Mouse (Mus musculus) spleen, embryonic (tissue): ENCODE results near the gene Carmil2.

Experiments
- CTCF ChIA-PET: fragments of 350-600 bp; sonication (Branson Sonifier 250); formaldehyde crosslinking; loops from one replicate; lab custom pipeline; 2022; lab: Charles Lee

Gene Carmil2

DNA sequence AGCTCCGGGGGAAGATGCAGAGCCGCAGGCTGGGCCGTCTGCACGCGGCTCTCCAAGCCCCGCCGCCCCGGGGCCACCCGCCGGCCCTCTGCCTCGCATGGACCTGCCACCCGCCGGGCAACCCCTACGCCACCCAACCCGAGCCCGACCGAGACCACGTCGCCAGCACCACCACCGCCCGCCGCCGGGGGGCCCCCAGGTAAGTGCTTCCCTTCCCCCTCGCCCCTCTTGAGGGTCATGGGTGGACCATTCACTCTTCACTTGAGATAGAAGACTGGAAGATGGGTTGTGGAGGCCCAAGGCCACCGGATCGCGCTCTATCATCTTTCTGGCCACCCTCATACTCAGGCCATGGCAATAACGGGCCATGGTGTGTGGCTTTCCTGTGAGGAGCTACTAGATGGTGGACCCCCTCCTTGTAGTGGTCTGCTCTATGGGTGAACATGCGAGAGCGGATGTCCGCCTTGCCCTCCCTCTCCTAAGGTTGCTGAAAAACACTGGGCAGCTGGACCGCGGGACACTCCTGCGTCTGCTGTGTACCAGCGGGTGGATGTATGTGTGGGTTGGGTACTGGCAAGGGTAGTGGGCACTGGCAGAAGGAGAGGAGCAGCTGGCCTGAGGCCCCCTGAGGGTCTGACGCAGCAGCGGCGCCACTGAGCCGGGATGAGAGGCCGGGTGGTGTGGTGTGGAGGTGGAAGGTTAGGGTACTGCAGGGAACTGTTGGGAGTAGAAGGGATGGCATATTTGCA, 8.2 kb downstream of the Carmil2 start:
- CTCF ChIA-PET: no interaction called here

DNA sequence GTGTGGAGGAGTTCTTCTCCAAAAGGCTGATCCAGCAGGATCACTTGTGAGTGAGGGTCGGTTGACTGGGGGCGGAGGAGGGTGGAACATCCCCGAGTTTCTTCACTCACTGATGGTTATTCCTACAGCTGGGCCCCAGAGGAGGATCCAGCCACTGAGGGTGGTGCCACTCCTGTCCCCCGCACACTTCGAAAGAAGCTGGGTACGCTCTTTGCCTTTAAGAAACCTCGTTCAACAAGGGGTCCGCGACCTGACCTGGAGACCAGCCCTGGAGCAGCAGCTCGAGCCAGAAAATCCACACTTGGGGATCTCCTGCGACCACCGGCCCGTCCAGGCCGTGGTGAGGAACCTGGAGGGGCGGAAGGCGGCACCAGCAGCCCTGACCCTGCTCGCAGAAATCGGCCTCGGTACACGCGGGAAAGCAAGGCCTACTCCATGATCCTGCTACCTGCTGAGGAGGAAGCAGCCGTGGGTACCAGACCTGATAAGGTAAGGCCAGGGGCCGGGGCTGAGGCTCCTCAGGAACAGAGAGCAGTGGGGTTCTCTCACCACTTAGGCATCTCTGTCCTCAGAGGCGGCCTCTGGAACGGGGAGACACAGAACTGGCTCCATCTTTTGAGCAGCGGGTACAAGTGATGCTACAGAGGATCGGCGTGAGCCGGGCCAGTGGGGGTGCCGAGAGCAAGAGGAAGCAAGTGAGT, 9.2 kb downstream of the Carmil2 start:
- CTCF ChIA-PET: interaction anchor here (0.5 kb wide), 1 partner anchor 119 kb away, joined by 5 read pairs; no protein-coding TSS in a partner anchor

DNA sequence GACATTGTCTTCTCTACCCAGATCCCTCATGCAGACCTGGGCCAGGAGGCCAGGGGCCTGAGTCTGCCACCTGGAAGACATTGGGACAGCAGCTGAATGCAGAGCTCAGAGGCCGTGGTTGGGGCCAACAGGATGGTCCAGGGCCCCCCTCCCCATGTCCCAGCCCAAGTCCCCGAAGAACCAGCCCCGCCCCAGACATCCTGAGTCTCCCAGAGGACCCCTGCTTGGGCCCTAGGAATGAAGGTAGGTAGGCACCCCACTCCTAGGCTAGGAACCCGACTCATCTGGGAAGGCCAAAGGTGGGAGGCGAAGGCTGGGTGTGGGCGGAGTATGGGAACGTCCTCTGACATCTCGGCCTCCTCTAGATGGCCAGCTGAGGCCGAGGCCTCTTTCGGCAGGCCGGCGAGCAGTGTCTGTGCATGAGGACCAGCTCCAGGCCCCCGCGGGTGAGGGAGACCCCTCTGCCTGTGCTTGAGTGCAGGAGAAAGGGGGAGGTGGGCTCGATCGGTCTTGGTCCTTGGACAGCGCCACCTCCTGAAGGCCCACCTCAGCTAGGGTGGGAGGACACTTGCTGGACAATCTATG, 11.2 kb downstream of the Carmil2 start:
- CTCF ChIA-PET: no interaction called here

DNA sequence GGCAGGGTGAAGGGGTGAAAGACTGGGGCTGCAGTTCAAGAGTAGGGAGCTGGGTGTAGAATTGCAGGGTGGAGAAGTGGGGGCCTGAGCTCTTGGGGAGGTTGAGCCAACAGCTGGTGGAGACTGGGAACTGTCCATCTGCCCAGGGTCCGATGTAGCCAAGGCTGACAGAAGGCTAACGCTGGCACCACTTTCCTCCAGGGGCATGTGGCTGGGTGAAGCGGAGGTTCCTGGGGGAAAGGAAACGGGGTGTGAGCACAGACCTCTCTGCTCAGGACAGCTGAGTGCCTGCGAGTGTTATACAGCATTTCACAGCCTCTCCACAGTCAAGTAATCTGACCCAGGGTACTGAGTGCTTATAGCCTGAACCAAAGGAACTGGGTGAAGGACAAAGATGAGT, 12.7 kb downstream of the Carmil2 start:
- CTCF ChIA-PET: no interaction called here

DNA sequence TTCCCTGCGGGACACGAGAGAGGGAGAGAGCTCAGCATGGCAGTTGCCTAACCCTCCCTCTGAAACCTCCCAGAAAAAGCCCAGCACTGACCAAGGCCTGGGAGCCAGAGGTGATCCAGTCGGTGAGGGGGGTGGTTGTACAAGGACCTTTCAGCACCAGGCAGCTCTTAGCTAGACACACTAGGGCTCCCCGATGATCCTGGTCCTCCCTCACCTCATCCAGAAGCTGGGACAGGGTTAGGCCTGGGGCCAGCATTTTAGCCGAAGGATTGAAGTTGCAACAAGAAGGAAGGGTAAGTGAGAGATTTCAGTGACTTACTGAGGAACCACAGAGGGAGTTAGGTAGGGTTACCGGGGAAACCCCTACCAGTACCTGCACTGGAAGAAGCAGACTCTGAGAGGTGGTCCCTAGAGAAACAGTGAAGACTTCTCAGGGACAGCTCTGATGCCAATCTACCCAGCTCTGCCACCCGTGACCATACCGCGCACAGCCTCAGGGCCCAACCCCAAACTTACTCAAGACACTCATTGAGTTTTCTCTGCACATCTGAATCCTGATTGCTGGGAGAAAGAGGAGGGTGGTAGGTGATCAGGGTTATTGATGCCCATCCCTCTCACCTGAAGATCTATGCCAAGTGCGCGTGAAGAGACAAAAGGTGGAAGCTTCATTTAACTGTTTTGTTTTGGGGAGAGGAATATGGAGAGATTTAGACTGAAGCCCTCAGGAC, 13.6 kb downstream of the Carmil2 start:
- CTCF ChIA-PET: interaction anchor here (0.6 kb wide), 1 partner anchor 75 kb away, joined by 4 read pairs; no protein-coding TSS in a partner anchor

DNA sequence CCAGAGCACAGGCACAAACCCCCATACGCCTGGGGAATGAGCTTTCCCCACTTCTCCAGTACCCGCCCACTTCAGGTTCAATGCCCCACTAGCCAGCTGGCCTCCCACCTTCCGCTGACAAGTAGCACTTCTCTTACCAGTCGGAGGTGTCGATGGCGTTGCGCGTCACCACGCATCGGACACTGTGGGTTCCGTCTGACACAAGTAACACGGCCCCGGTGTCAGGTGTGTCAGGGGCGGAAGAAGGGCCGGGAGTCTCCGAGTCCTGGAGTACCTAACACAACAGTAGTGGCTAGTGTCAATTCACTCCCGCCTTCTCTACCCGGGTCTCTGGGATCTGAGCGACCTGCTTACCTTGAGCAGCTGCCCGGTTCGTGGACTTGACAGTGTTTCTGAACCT, 14.5 kb downstream of the Carmil2 start:
- CTCF ChIA-PET: interaction anchor here (0.6 kb wide), 1 partner anchor 76 kb away, joined by 4 read pairs; no protein-coding TSS in a partner anchor

DNA sequence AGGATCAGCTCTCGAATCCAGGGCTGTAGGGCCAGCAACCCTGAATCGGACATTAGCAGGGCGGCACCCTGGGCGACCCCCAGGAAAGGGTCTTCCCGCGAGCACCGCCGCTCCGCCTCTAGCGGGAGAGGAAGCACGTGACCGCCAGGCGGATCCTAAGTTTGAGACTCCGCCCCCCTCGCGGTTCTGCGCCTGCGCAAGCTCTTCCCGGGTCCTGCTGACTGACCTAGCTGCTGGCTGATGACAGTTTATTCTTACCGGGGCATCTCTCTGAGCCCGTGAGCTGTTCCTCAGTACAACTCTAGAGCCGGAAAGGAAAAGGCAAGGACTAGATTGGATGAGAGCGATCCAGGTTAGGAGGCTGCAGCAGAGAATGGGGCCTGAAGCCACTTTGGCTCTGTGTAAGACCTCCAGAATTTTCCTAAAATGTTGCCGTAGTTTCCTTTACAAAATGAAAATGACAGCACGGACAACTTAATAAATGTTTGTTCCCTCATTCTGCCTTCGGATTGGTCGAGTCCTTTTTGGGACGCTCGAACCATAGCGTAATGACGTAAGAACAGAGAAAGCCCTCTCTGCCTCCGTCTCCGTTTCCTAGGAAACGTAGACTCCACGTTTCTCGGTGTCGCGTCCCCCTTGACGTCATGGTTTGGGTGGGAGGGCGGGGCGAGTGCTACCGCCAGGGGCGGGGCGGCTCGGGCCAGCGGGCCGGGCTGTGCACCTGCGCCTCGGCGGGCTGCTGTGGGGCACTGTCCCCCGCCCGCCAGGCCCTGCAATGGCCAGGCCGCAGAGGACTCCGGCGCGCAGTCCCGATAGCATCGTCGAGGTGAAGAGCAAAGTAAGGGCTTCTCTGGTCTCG, 15.1 kb downstream of the Carmil2 start, which contains the start of the genes Acd and Pard6a:
Gene Acd (minus strand): TSS at position 137 of the 859 bp plus-strand sequence.
Gene Pard6a (plus strand): TSS at position 183 of the 859 bp plus-strand sequence.
- CTCF ChIA-PET: interaction anchor here (0.6 kb wide), 1 partner anchor 103 kb away, joined by 3 read pairs; no protein-coding TSS in a partner anchor

DNA sequence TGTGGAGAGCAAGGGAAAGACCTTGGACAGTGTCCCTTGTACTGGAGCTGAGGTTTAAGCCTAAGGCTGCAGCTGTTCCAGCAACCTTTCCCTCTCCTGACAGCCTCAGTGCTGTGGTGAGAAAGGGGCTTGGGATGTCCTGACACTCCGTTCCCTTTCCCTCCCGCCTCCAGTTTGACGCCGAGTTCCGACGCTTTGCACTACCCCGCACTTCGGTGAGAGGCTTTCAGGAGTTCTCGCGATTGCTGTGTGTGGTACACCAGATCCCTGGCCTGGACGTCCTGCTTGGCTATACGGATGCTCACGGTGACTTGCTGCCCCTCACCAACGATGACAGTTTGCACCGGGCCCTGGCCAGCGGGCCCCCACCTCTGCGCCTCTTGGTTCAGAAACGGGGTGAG, 15.9 kb downstream of the Carmil2 start:
- CTCF ChIA-PET: interaction anchor here (0.6 kb wide), 1 partner anchor 103 kb away, joined by 3 read pairs; no protein-coding TSS in a partner anchor

DNA sequence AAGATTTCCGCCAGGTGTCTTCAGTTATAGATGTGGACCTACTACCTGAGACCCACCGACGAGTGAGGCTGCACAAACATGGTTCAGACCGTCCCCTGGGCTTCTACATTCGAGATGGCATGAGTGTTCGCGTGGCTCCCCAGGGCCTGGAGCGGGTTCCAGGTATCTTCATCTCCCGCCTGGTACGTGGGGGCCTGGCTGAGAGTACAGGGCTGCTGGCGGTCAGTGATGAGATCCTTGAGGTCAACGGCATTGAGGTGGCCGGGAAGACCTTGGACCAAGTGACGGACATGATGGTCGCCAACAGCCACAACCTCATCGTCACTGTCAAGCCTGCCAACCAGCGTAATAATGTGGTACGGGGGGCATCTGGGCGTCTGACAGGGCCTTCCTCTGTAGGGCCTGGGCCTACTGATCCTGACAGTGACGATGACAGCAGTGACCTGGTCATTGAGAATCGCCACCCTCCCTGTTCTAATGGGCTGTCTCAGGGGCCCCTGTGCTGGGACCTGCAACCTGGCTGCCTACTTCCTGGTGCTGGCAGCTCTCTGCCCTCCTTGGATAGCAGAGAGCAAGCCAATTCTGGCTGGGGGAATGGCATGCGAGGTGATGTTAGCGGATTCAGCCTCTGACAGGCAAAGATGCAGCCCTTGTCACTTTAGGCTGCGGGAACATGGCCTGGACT, 16.8 kb downstream of the Carmil2 start:
- CTCF ChIA-PET: no interaction called here

DNA sequence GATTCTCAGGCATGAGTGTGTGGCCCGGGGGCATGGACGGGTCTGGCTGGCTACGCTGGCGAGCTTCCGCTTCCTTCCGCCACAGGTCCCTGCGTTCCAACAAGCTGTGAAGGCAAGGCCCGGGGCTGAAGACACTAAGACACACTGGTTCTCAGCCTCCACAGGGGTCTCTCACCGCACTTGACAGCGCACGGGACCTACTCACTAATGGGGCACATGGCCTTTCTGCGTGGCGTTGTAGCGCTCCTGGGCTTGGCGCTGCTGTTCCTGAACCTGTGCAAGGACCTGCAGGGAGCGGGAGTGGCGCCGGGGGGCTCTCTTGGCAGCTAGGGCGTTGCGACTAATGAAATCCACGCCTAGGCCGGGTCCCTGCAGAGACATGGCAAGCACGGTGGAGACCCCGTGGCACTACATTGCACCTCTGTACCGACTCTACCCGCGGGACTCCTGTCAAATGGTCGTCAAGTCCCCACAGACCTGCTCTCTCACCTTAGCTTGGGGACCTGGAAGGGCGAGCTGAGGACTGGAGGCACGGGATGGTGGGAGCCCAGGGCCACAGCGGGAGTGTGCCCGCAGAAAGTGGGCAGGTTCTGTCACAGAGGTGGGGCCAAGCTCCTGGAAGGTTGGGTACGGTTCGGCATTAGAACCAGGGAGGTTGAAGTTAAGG, 18.2 kb downstream of the Carmil2 start:
- CTCF ChIA-PET: interaction anchor here (0.6 to 0.7 kb wide), 2 partner anchors 102 to 145 kb away, joined by 3 to 5 read pairs; no protein-coding TSS in a partner anchor

DNA sequence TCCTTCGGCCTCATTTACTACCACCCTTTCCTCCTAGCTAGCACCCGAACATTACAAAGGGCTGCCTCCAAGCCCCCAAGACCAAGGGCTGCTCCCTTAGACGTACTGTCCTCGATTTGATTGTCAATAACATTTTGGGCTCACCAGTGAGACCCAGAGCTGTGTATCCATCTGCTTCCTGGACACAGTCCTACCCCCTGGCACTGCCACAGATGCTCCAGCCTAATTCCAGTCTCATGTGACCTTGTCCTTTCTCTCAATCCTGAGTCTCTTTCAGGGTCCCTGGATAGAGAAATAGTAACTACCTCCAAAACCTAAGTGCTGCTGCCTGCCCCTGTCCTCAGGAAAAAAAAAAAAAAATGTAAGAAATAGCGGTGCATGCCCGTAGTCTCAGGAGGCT, 18.9 kb downstream of the Carmil2 start:
- CTCF ChIA-PET: interaction anchor here (0.6 to 0.7 kb wide), 4 partner anchors 60 to 212 kb away, joined by 3 to 8 read pairs (median 6); no protein-coding TSS in a partner anchor

DNA sequence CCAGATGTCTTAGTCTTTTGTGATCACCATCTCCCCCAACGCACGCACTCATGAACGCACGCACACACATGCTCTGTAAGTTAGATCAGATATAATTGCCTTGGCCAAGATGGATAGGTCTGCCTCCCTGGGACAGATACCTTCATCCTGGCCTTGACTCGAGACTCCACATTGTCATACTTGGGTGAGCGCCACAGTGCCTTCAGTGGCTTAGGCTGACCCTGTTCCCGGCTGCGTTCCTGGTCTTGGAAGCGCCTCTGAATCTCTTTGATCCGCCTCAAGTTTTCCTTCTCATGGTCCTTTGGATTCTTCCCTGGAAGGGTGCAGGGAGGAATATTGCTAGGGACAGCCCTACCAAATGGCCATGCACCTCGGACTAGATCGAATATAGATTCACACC, 20.4 kb downstream of the Carmil2 start:
- CTCF ChIA-PET: no interaction called here

DNA sequence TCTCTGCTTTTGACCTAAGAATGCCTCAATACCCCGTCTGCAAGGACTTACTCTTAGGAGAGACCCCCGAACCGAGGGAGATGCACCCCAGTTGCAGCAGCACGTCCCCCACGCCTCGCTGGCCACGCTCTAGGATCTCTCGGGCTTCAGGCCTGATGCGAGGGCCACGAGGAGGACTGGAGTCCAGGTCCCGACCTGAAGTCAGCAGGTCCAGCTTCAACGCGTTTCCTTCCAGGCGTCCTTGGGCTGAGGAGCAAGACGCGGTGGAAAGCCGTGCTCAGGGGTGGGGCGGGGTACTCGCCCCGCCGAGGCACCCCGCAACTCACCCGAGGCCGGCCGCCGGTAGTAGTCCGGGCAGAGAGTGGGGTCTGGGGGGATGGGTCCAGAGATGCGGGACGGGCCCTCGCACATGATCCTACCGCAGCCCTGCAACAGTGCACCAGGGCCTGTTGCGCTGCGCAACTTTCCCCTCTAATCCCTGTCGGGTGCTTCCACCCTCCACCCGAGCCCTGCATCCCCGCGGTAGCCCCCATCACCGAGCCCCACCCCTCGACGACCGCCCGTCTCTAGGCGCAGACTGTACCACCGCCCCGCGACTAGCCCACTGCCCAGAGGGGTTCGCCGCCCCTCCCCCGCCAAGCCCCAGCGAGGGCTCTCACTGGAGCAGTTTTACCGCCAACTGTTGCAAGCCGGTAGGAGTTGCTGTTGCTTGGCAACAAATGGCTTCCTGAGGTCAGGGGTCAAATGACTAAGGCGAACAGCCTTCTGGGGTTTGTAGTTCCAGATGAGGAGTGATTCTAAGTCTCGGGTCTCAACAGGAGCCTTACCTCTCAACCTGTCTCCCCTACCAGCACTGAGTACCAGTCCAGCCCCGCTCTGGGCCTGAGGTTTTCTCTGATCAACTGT, 21.7 kb downstream of the Carmil2 start, which contains the start of the genes 4933405L10Rik and Enkd1:
Gene 4933405L10Rik (plus strand): TSS at position 158 of the 906 bp plus-strand sequence.
Gene Enkd1 (minus strand): TSS at position 713 of the 906 bp plus-strand sequence.
- CTCF ChIA-PET: interaction anchor here (0.7 kb wide), 1 partner anchor 30 kb away, joined by 3 read pairs; no protein-coding TSS in a partner anchor

DNA sequence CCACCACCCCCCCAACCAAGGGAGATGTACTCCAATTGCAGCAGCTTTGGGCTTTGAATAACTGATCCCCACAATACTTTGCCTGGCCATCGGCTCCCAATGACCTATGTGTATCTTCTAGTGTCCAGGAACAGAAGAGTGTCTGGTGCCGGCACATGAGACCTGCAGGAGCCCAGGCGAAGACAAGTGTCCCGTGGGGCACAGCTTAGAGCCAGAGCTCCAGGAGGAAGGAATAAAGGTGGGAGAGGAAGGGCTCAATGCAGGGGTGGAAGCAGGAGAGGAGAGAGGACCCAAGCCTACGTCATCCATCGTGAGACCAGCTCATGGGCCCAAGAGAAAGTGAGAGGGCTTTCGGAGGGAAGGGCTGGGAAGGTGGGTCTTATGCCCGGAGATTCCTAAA, 22.6 kb downstream of the Carmil2 start:
- CTCF ChIA-PET: interaction anchor here (0.7 kb wide), 1 partner anchor 30 kb away, joined by 3 read pairs; no protein-coding TSS in a partner anchor

DNA sequence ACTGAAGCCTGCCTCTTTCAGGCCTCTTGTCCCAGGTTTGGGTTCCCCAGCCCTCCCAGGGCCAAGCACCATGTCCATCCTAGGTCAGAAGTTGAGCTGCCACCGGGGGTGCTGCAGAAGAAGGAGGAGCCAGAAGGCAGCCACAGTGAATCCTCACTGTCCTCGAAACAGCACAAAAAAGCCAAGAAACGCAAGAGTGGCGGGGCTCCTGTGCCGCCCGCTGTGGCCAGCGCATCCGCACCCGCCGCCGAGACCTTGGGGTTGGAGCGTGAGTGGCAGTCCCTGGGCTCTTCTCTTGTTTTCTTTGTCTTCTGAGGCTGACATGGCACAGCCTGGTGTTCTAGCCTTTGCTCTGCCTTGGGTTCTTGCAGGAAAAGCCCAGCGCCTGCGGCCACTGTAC, 23.2 kb downstream of the Carmil2 start:
- CTCF ChIA-PET: no interaction called here

DNA sequence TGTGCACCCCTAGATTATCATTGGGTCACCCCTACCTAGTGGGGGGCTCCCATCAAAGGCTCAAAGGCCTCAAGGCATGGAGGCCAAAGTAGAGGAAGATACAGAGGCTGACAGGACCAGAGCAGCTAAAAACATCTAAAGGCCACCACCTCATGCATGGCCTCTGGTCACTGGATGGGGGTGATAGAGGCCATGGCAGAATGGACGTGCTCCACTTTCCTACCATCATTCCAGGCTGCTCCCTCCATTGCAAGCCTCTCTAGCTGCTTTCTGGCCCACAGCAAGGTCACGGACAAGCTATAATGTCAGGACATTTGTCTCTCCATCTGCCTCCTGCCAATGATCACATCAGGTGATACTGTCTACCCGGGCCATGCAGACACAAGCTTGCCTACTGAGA, 26.2 kb downstream of the Carmil2 start:
- CTCF ChIA-PET: interaction anchor here (0.6 kb wide), 1 partner anchor 105 kb away, joined by 3 read pairs; no protein-coding TSS in a partner anchor

DNA sequence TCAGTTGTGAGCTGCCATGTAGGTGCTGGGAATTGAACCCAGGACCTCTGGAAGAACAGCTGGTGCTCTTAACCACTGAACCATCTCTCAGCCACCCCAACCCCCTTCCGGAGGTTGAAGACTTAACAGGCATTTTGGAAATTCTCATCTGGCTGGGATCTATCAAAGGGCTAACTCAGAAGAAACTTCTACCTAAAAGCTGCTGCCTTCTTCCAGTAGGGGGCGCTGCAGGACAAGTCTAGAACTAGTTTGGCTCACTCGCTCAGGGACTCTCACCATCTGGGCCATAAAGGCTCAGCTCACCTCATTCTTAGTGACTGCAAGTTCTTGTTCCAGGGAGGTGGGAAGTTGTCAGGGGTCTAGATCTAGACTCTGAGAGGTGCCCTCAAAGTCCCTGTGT, 28.1 kb downstream of the Carmil2 start:
- CTCF ChIA-PET: interaction anchor here (0.7 to 1.1 kb wide), 5 partner anchors 21 to 218 kb away, joined by 3 to 12 read pairs (median 3); no protein-coding TSS in a partner anchor
